Mouse (Mus musculus) monocyte, adult 5-6 weeks (primary cell): ENCODE measurements around the gene Stip1. TPM values are rescaled to one million over a fixed set of nuclear protein-coding genes. Genes with fewer than 3 reads are reported as not detected.
A peak's percentile ranks its signal among the peaks of the same experiment; 100 is the strongest.

Experiments used
- ATAC-seq: fragments of 153-309, 156-312 bp; replicated peaks from 2 replicates; pipeline ENCODE4 v1.8.0; 2017; ENCODE audit warnings: mild to moderate bottlenecking; ENCODE audit not compliant: low TSS enrichment, insufficient number of reproducible peaks, severe bottlenecking, poor library complexity, low FRiP score
- total RNA-seq: library from RNA; stranded (forward); fragments of 200-1000, 200-491, 200-594 nt; gene quantifications from 3 replicates; pipeline ENCODE4 v1.2.3, GENCODE M21; 2017

The Stip1 gene
- total RNA-seq, 1 experiment from 2014 or later: 100 TPM

- ATAC-seq: no peak
Observed at GRCm38 (mm10) chr19:7029531-7029930, 10.2 kb downstream of the Stip1 start.

- peak; percentile 36; the same call in 1 of the 2 replicates for ATAC-seq
Observed at GRCm38 (mm10) chr19:7020224-7020641, 19.5 kb downstream of the Stip1 start.

- peak; percentile 78 for ATAC-seq
Observed at GRCm38 (mm10) chr19:7019191-7019590, 20.6 kb downstream of the Stip1 start, which contains the start of gene Fermt3. Fermt3 (minus strand) TSS chr19:7019469.

GRCm38 (mm10) chr19:7018546-7018945, 21.2 kb downstream of the Stip1 start:
- peak; percentile 20; the same call in 1 of the 2 replicates for ATAC-seq

GRCm38 (mm10) chr19:7017541-7018457, 22.0 kb downstream of the Stip1 start:
- peak; percentile 40 for ATAC-seq

- no peak for ATAC-seq
Observed at GRCm38 (mm10) chr19:7014481-7015135, 25.2 kb downstream of the Stip1 start.

- ATAC-seq: no peak
Observed at GRCm38 (mm10) chr19:7013984-7014383, 25.8 kb downstream of the Stip1 start.

GRCm38 (mm10) chr19:7012426-7012825, 27.3 kb downstream of the Stip1 start:
- no peak for ATAC-seq

- no peak; the same call in 1 of the 2 replicates for ATAC-seq
Observed at GRCm38 (mm10) chr19:7006892-7007593, 32.7 kb downstream of the Stip1 start.

GRCm38 (mm10) chr19:6999360-7000063, 40.3 kb downstream of the Stip1 start:
- ATAC-seq: no peak

- no peak for ATAC-seq
Observed at GRCm38 (mm10) chr19:6997721-6998290, 42.0 kb downstream of the Stip1 start.

- peak; percentile 47 for ATAC-seq
Observed at GRCm38 (mm10) chr19:6996006-6996405, 43.8 kb downstream of the Stip1 start, which contains the start of the genes Nudt22 and Trpt1. Nudt22 (minus strand) TSS chr19:6996117. Trpt1 (plus strand) TSS chr19:6996131.

GRCm38 (mm10) chr19:6995255-6995991, 44.3 kb downstream of the Stip1 start:
- ATAC-seq: no peak

- ATAC-seq: no peak
Observed at GRCm38 (mm10) chr19:6994489-6994888, 45.3 kb downstream of the Stip1 start.

GRCm38 (mm10) chr19:6994002-6994401, 45.8 kb downstream of the Stip1 start:
- no peak for ATAC-seq

GRCm38 (mm10) chr19:6993011-6993770, 46.6 kb downstream of the Stip1 start:
- no peak for ATAC-seq
